Mouse (Mus musculus) spleen, postnatal 36 days (tissue): ENCODE measurements around the gene Rph3al.

ENCODE experiments used
- DNase-seq, 2 experiments: peaks; one replicate each; pipeline ENCODE4 v3.0.0; 2022; ENCODE audit warnings: low spot score in 2 of 2, mixed read lengths in 1 of 2

Rph3al gene

GRCm38 (mm10) chr11:75811900-75812299 is 126.3 kb downstream of the Rph3al start:
- peak; percentile 25 to 31 for DNase-seq

DNA sequence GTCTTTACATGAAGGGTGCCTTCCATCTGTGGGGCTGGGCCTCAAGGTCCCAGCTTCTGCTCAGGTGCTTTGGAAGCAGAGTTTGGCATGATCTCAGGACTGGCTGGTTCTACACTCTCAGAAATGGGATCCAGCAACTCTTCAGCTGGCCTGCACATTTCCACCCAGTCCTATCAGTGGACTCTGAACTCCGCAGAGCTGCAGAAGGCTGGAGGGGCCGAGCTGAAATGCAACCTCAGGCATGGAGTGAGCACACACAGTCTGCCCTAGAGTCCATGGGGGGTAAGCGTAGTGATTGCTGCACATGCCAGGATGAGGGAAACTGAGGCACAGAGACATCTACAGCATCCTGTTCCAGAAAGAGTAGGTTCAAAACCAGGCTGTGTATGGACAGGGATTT is 127.7 kb downstream of the Rph3al start:
- DNase-seq, result no peak

GRCm38 (mm10) chr11:75807486-75807885 is 130.7 kb downstream of the Rph3al start:
- DNase-seq, result no peak

- no peak for DNase-seq
Observed at GRCm38 (mm10) chr11:75801771-75802550, 136.3 kb downstream of the Rph3al start.

DNA sequence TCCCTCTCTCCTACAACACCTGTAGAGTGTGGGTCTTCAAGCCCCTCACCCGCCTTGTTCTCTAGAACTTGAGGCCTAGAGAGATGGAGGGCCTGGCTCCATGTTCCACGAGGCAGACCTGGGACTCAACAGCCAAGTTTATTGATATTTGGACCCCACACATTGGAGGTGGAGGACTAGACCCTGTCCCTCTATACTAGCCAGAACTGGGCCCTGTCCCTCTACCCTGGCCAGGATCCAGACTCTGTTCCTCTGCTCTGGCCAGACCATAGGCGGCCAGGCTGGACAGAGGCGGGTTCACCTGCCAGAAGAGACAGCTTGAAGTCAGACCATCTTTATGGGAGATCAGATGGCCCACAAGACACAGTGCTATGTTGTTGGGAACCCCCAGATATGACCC is 136.9 kb downstream of the Rph3al start:
- DNase-seq, result no peak

GRCm38 (mm10) chr11:75796536-75797246 is 141.5 kb downstream of the Rph3al start:
- DNase-seq, result no peak

GRCm38 (mm10) chr11:75796029-75796445 is 142.2 kb downstream of the Rph3al start, which contains the start of gene Doc2b:
Doc2b (minus strand) TSS chr11:75796049.
- DNase-seq, result no peak

DNA sequence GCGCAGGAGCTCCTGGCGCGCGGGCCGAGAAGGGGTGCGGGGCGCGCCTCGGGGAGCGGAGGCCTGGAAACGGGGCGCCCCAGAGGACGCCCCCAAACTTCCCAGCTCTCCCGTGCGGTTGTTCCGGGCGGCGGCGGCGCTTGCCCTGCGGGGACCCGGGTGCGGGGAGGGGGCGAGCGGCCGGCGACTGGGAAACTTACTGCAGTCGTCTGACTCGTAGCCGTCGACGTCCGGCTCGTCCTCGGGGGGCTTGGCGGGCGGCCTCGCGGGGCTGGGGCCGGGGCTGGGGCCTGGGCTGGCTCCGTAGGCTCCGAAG is 142.9 kb downstream of the Rph3al start:
- DNase-seq, result no peak

DNA sequence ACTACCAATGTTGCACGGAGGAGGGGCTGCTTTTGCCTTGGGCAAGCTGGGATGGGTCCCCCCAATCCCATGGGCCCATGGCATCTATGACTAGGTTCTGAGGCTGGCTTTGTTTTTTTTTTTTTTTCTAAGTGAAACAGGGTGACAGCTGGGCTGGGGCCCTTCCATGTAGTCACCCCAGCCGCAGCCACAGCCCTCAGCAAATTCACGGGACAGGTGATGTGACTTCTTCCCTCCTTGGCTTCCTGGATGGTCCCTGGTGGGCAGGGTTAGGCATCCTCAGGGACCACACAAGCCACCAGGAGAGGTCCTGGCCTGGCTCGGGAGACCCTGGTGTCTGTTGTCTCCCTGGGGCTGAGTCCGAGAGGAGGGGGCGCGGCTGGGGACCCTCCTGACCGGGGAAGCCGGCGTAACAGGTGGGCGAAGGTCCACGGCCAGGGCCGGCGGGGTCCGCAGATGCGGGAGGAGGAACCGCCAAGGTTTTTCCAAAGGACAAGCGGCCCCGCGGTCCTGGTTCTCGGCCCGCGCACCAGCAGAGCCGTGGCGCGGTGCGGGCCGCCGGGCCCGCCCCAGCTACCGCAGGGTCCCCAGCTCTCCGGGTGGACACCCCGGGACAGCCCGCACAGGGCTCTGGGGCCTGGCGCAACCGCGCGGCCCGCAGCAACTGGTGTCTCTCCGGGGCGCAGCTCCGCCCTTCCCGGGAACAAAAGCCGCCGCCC is 143.5 kb downstream of the Rph3al start:
- DNase-seq, result no peak

GRCm38 (mm10) chr11:75793351-75793750 is 144.9 kb downstream of the Rph3al start:
- no peak for DNase-seq

DNA sequence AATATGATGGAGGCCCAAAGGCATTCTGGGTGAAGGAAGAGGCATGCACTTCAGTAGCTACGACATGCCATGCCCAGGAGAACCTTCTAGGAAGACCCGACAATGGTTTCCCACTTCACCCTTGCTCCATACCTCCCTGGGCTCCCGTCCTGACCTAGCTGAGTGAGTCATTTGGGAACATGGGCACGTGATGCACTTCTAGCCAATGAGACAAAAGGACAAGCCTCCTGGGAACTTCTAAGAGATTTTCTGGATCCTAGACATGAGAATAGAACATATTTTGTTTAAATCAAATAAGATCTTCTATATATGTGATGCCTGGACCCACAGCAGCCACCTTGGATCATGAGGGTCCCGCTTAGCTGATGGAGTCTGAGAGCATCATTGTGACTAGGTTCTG is 145.7 kb downstream of the Rph3al start:
- DNase-seq, result no peak

DNA sequence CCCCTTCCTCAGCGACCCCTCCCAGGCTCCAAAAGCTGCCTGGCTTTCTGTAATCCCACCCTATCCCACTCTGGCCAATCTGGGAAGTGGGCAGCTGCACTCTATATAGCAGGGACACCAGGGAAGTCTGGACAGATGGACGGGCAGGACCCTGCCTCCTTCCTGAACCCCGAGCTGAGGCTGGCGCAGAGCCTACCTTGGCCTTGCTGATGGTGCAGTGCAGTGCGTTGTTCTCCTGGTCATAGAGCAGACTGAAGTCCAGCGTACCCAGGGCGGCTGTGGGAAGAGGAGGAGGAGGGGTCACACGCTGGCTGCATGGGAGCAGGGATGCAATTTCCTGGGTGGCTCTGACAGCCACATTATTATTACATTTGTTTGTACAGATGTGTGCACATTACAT is 152.3 kb downstream of the Rph3al start:
- DNase-seq, result no peak

DNA sequence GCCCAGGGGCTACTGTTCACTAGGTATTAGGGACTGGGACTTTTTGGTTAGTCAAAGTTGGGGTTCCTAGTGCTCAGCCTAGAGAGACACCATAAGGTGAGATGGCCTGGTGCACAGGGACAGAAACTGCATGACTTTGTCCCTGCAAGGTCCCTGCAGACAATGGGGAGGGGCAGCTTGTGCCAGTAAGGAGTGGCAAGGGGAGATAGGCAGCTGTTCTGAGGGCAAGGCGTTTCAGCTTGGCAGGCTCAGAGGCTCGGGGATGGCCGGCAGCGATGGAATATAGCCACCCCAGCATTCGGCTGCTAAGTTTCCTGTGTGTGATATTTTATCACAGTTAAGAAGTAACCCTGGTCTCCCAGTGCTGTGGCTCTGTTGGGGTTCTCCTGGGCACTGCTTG is 154.4 kb downstream of the Rph3al start:
- no peak for DNase-seq

DNA sequence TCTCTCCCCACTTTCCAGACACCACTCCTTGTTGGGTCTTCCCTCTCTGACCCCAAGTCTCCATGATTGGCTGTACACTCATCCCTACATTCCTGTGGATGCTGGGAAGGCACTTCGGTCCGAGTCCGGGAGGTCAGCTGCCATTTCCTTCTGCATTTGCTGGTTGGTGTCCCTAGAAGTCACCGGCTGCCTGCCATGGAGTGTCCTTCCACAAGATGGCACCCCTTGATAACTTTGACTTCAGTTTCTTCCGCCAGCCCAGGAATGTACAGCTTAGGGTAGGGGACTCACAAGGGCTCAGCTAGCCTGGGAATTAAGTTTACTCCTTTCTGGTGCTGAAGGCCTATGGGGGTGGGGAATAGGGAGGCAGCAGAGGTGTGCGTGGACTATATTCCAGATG is 156.3 kb downstream of the Rph3al start:
- peak; percentile 53 to 59 for DNase-seq
